Mouse (Mus musculus): ENCODE measurements around the gene Pnmt.

- TF ChIP-seq CTCF (conservative IDR thresholded peaks at IDR 0.05; ENCODE audit: insufficient read depth, insufficient read length, low read depth, low read length): no peak
- TF ChIP-seq POLR2A (IDR thresholded peaks at IDR 0.05; ENCODE audit: low read depth, low read length): peak; percentile 25
Measured at GRCm38 (mm10) chr11:98400161-98400726, 14.0 kb downstream of the Pnmt start, which contains the start of gene Pgap3.
